Mouse (Mus musculus) mature B cell (primary cell): ENCODE measurements around the gene Arl16.

Experiments
- in situ Hi-C: fragments of 300-500 bp; cut with MboI; formaldehyde crosslinking; loops from 2 replicates; pipeline ENCODE4 v1.14.3; 2019

Arl16 gene

GRCm38 (mm10) chr11:120445475-120445874 lies 21.9 kb downstream of the Arl16 start:
- in situ Hi-C loops: no loop called here

- in situ Hi-C loops: no loop called here
These were observed 23.3 kb downstream of the Arl16 start for GRCm38 (mm10) chr11:120444106-120444505.

GRCm38 (mm10) chr11:120442765-120443280 lies 24.6 kb downstream of the Arl16 start:
- in situ Hi-C loops: no loop called here

GRCm38 (mm10) chr11:120442344-120442743 lies 25.1 kb downstream of the Arl16 start, which contains the start of gene Tspan10:
Gene Tspan10 (plus strand): TSS chr11:120442644.
- in situ Hi-C loops: no loop called here

- in situ Hi-C loops: no loop called here
These were observed 29.5 kb downstream of the Arl16 start for GRCm38 (mm10) chr11:120437857-120438385.

GRCm38 (mm10) chr11:120437152-120437856 lies 30.1 kb downstream of the Arl16 start, which contains the start of gene Nploc4:
Gene Nploc4 (minus strand): TSS chr11:120437708.
- in situ Hi-C loops: no loop called here

GRCm38 (mm10) chr11:120426727-120427126 lies 40.7 kb downstream of the Arl16 start:
- in situ Hi-C loops: no loop called here

- in situ Hi-C loops: no loop called here
These were observed 43.7 kb downstream of the Arl16 start for GRCm38 (mm10) chr11:120423569-120424295.

GRCm38 (mm10) chr11:120422651-120423568 lies 44.5 kb downstream of the Arl16 start:
- in situ Hi-C loops: no loop called here

GRCm38 (mm10) chr11:120418592-120418991 lies 48.8 kb downstream of the Arl16 start:
- in situ Hi-C loops: no loop called here

- in situ Hi-C loops: no loop called here
These were observed 49.6 kb downstream of the Arl16 start for GRCm38 (mm10) chr11:120417852-120418251.
